Mouse (Mus musculus) cerebellum, adult 2 months (tissue): Measurements from ENCODE around the gene Cbx3. TPM values are rescaled to one million over a fixed set of nuclear protein-coding genes. Genes with fewer than 3 reads are reported as not detected.

ENCODE experiments used
- DNase-seq, 2 experiments: peaks; one replicate each; pipeline ENCODE4 v3.0.0; 2021
- H3K27ac ChIP-seq: fragments of 200-500 bp; 2 replicates; pipeline ENCODE4 v1.5.1; 2012; ENCODE audit warnings: low read length, control low read depth, inconsistent platforms; ENCODE audit not compliant: insufficient read depth
- H3K27me3 ChIP-seq: fragments of 200-500 bp; 2 replicates; pipeline ENCODE4 v1.6.1; 2012; ENCODE audit warnings: inconsistent platforms, mild to moderate bottlenecking, low read length, moderate library complexity; ENCODE audit not compliant: control insufficient read depth, insufficient read depth
- H3K4me1 ChIP-seq: fragments of 200-500 bp; 2 replicates; pipeline ENCODE4 v1.6.1; 2011; ENCODE audit warnings: low read length; ENCODE audit not compliant: control insufficient read depth, insufficient read depth
- H3K4me3 ChIP-seq: fragments of 200-500 bp; replicated peaks from 2 replicates; pipeline ENCODE3; 2011; ENCODE audit warnings: mild to moderate bottlenecking, low read depth, low read length, control low read depth; ENCODE audit not compliant: insufficient read depth
- CTCF ChIP-seq: fragments of 200-500 bp; IDR thresholded peaks from 2 replicates; pipeline ENCODE4 v1.5.1; 2011; ENCODE audit warnings: low read depth, mild to moderate bottlenecking, control low read depth, low read length, moderate library complexity, borderline replicate concordance; ENCODE audit not compliant: insufficient read depth
- POLR2A ChIP-seq: fragments of 200-500 bp; IDR thresholded peaks from 2 replicates; pipeline ENCODE4 v1.6.1; 2011; ENCODE audit warnings: low read length, control low read depth, borderline replicate concordance; ENCODE audit not compliant: insufficient read depth
- WGBS: fragments of 180-500 bp; shearing (Covaris S2); methylation state at CpG from one replicate; pipeline ENCODE4 v1.1.7; 2018; 5-methylcytosine and 5-hydroxymethylcytosine counted together
- polyA plus RNA-seq: library from polyadenylated mRNA; depleted of rRNA; stranded (reverse); fragments of >200 nt; gene quantifications from 2 replicates; pipeline ENCODE4 v1.2.3, GENCODE M21; 2012

Gene Cbx3
- polyA plus RNA-seq, 1 experiment = 91.4 TPM

GRCm38 (mm10) chr6:51459313-51460020, 10.7 kb upstream of the Cbx3 start:
- TF ChIP-seq POLR2A (no peak), CTCF (no peak)
- peaks cover 4% of the 10 kb centered on the region; the same call in 1 of the 2 replicates for H3K4me1 ChIP-seq
- H3K27me3 ChIP-seq = no peaks in the 10 kb centered on the region
- WGBS = 44% methylated on average over 5 of the region's 5 CpGs
- no peak overlapping the region for H3K27ac ChIP-seq
- no peak overlapping the region for H3K4me3 ChIP-seq
- no peak for DNase-seq

- TF ChIP-seq POLR2A = no peak
- no peak for TF ChIP-seq CTCF
- Histone ChIP-seq H3K27me3 (no peaks in the 10 kb centered on the region), H3K4me3 (no peak overlapping the region), H3K4me1 (peaks cover 4% of the 10 kb centered on the region; the same call in 1 of the 2 replicates), H3K27ac (no peak overlapping the region)
- DNase-seq = no peak
- 72% methylated on average over 4 of the region's 4 CpGs for WGBS
These were observed 10.2 kb upstream of the Cbx3 start for GRCm38 (mm10) chr6:51460021-51460360.

DNA sequence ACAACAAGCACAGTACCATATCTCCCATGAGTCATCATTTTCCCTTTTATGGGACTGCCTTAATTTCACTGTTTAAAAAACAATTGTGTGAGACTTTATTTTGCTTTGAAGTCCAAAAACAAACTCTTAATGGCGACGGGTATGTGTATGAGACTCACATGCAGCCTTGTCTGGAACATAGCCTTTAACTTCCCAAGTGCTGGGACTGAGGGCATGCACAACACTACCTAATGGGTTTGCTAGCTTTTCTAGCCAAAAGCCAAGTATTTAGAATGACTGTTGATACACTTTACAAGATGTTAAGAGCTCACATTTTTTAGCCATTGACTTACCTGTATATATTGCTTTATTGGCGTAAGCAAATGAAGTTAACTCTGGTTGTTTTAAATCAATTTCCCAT, 9.8 kb upstream of the Cbx3 start:
- Histone ChIP-seq H3K4me3 (no peak overlapping the region), H3K27ac (no peak overlapping the region), H3K4me1 (peaks cover 4% of the 10 kb centered on the region; the same call in 1 of the 2 replicates), H3K27me3 (no peaks in the 10 kb centered on the region)
- DNase-seq = no peak
- TF ChIP-seq POLR2A (no peak), CTCF (no peak)
- 71% methylated on average over 3 of the region's 3 CpGs for WGBS

- 1% methylated on average over 2 of the region's 2 CpGs for WGBS
- DNase-seq = no peak
- Histone ChIP-seq H3K4me3 (peak overlapping the region; percentile 91), H3K27me3 (no peaks in the 10 kb centered on the region), H3K27ac (no peak overlapping the region), H3K4me1 (peaks cover 6% of the 10 kb centered on the region; the same call in 1 of the 2 replicates)
- TF ChIP-seq CTCF = no peak
- no peak for TF ChIP-seq POLR2A
These were observed 2.5 kb upstream of the Cbx3 start for GRCm38 (mm10) chr6:51467649-51468048.

GRCm38 (mm10) chr6:51468891-51469561, 1.1 kb upstream of the Cbx3 start:
- H3K27ac ChIP-seq = peak overlapping the region; percentile 96
- no peaks in the 10 kb centered on the region for H3K27me3 ChIP-seq
- TF ChIP-seq POLR2A (peak; percentile 46; the same call in 1 of the 2 replicates), CTCF (no peak)
- DNase-seq = peak; percentile 75 to 85
- peak overlapping the region; percentile 91 for H3K4me3 ChIP-seq
- H3K4me1 ChIP-seq = peaks cover 3% of the 10 kb centered on the region; the same call in 1 of the 2 replicates
- under 1% methylated on average over 63 of the region's 63 CpGs for WGBS

DNA sequence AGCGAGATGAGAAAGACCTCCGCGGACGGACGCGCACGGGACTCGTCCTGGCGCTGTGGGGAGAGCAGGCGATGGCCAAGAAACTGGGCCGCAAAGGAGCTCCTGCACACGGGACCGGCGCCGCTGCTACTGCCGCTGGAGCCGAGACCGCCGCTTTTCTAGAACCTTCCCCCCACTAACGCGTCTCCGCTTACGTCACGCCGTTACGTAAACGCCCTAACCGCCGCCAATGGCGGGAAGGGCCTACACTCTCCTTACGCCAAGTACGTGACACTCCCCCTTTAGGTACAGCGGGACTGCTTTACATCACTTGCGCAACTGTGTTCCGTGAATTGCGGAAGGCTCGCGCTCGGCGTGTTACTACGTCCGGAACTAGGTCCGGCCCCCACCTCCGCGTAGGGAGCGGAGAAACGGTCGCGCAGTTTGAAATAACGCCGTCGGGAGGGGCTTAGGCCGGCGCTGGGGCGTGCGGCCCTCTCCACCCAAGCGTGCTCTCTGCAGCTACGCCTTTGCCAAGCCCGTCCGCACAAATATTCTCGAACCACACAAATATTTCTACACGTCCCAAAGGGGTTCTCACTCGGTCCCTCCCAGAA, 347 bp upstream of the Cbx3 start, which contains the start of gene Hnrnpa2b1:
Hnrnpa2b1 (minus strand) TSS at position 180 of the 596 bp plus-strand sequence.
- Histone ChIP-seq H3K4me1 (peaks cover 3% of the 10 kb centered on the region; the same call in 1 of the 2 replicates), H3K4me3 (peak within 1 kb of the TSS; percentile 91), H3K27ac (peak within 1 kb of the TSS; percentile 97), H3K27me3 (no peaks in the 10 kb centered on the region)
- TF ChIP-seq CTCF (no peak), POLR2A (peak; percentile 93)
- peak; percentile 97 to 100 for DNase-seq
- under 1% methylated on average over 63 of the region's 63 CpGs for WGBS

GRCm38 (mm10) chr6:51471179-51471505, 982 bp downstream of the Cbx3 start:
- under 1% methylated on average over 10 of the region's 10 CpGs for WGBS
- Histone ChIP-seq H3K4me1 (peaks cover 3% of the 10 kb centered on the region; the same call in 1 of the 2 replicates), H3K4me3 (peak overlapping the region; percentile 91), H3K27ac (peak overlapping the region; percentile 91), H3K27me3 (no peaks in the 10 kb centered on the region)
- no peak for TF ChIP-seq POLR2A
- TF ChIP-seq CTCF = no peak
- DNase-seq = no peak
